Mouse (Mus musculus) intestine, embryonic 14.5 days (tissue): ENCODE data around the gene Gskip. TPM values are rescaled to one million over a fixed set of nuclear protein-coding genes. Genes with fewer than 3 reads are reported as not detected.

Experiments used
- ATAC-seq: fragments of 200-750 bp; cut with Nextera tagmentation; replicated peaks from 2 replicates; pipeline ENCODE4 v1.8.0; 2017; ENCODE audit warnings: low read depth, moderate number of reproducible peaks, moderate TSS enrichment, moderate library complexity; ENCODE audit not compliant: low FRiP score, low TSS enrichment
- DNase-seq: peaks from one replicate; pipeline ENCODE4 v3.0.0-alpha.2; 2018; ENCODE audit warnings: low spot score
- H3K27ac ChIP-seq: fragments of 300-500 bp; sonication (generic); 2 replicates; pipeline ENCODE4 v1.5.1; 2014; ENCODE audit warnings: low read depth, mild to moderate bottlenecking, control low read depth
- H3K27me3 ChIP-seq: fragments of 300-500 bp; sonication (generic); replicated peaks from 2 replicates; pipeline ENCODE4 v1.6.1; 2014; ENCODE audit warnings: low read length, control low read depth; ENCODE audit not compliant: control insufficient read depth, insufficient read depth
- H3K36me3 ChIP-seq: fragments of 300-500 bp; sonication (generic); 2 replicates; pipeline ENCODE4 v1.6.1; 2014; ENCODE audit warnings: low read length, control low read depth; ENCODE audit not compliant: control insufficient read depth, insufficient read depth
- H3K4me1 ChIP-seq: fragments of 300-500 bp; sonication (generic); replicated peaks from 2 replicates; pipeline ENCODE4 v1.6.1; 2014; ENCODE audit warnings: low read length, control low read depth, mixed read lengths; ENCODE audit not compliant: control insufficient read depth, insufficient read depth
- H3K4me2 ChIP-seq: fragments of 300-500 bp; sonication (generic); 2 replicates; pipeline ENCODE4 v1.6.1; 2014; ENCODE audit warnings: low read length
- H3K4me3 ChIP-seq: fragments of 300-500 bp; sonication (generic); 2 replicates; pipeline ENCODE4 v1.5.1; 2014; ENCODE audit warnings: low read depth, low read length, control low read depth, mixed read lengths
- H3K9ac ChIP-seq: fragments of 300-500 bp; sonication (generic); 2 replicates; pipeline ENCODE4 v1.6.1; 2014; ENCODE audit warnings: mild to moderate bottlenecking, low read length
- H3K9me3 ChIP-seq: fragments of 300-500 bp; sonication (generic); 2 replicates; pipeline ENCODE4 v1.6.1; 2016; ENCODE audit warnings: low read length, control low read depth; ENCODE audit not compliant: control insufficient read depth
- WGBS: fragments of 180-500 bp; shearing (Covaris S2); extraction: QIAGEN DNeasy Blood & Tissue Kit; methylation state at CpG from one replicate; pipeline ENCODE4 v1.1.7; 2014; 5-methylcytosine and 5-hydroxymethylcytosine counted together
- polyA plus RNA-seq: library from polyadenylated mRNA; unstranded; fragments of >200 nt; fragmentation: Nextera tagmentation; extraction: Ambion mirVana; gene quantifications from 2 replicates; pipeline ENCODE4 v1.2.1, GENCODE M21; 2014

Gskip gene
- polyA plus RNA-seq, 1 experiment from 2014 or later, result 29.7 TPM

DNA sequence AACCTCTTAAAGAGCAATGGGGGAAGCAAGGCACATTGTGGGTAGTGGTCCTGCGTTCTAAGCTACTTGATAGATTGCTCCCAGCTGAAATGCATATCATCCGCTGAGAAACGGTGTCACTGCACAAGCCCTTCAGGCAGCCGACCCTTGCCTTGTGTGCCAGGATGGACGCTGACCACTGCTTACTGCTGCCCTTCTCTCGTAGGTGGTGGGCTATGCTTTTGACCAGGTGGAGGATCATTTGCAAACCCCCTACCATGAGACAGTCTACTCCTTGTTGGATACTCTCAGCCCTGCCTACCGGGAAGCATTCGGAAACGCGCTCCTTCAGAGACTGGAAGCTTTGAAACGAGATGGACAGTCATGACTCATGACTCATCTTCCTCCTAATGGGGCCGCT, 15.8 kb downstream of the Gskip start:
- Histone ChIP-seq H3K27ac (no peak overlapping the region), H3K36me3 (peaks cover 27% of the 10 kb centered on the region), H3K4me2 (no peak overlapping the region), H3K4me3 (no peak overlapping the region), H3K9me3 (no peaks in the 10 kb centered on the region), H3K9ac (no peak overlapping the region), H3K27me3 (no peaks in the 10 kb centered on the region), H3K4me1 (no peaks in the 10 kb centered on the region)
- DNase-seq (no peak), ATAC-seq (no peak)
- 95% methylated on average over 12 of the region's 12 CpGs for WGBS

- peak; percentile 88 for DNase-seq
- Histone ChIP-seq H3K27ac (no peak within 1 kb of the TSS), H3K4me2 (peak within 1 kb of the TSS; percentile 43), H3K9me3 (no peaks in the 10 kb centered on the region), H3K36me3 (peaks cover 12% of the 10 kb centered on the region), H3K4me3 (no peak within 1 kb of the TSS), H3K27me3 (no peaks in the 10 kb centered on the region), H3K9ac (no peak within 1 kb of the TSS), H3K4me1 (no peaks in the 10 kb centered on the region)
- ATAC-seq, result peak; percentile 91
- WGBS, result 12% methylated on average over 22 of the region's 22 CpGs
Measured at GRCm38 (mm10) chr12:105705799-105706487, 21.3 kb downstream of the Gskip start, which contains the start of gene Ak7. TSS of gene Ak7 (plus strand) at chr12:105705976.

DNA sequence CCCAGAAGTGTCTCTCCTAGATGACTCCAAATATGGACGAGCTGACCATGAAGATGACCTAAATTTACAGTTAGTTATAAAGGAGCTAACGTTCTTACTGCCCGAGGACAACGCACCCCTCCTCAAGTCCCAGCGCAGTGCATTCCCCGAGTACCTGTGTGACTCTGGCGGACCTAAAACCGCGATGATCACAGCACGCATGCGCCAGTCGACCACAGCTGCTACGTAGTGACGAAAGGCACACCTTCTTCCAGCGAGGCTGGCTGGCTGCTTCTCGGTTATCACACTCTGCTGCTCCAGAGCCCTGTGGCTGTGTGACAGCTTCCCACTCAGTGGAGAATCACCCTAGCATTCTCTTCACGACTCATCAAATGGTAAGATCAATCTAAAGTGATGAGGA, 34.0 kb downstream of the Gskip start:
- no peaks in the 10 kb centered on the region for H3K27me3 ChIP-seq
- no peaks in the 10 kb centered on the region for H3K9me3 ChIP-seq
- WGBS, result 57% methylated on average over 17 of the region's 17 CpGs
- DNase-seq (no peak), ATAC-seq (no peak)
- H3K4me3 ChIP-seq, result no peak overlapping the region
- H3K4me1 ChIP-seq, result no peaks in the 10 kb centered on the region
- H3K27ac ChIP-seq, result no peak overlapping the region
- H3K9ac ChIP-seq, result no peak overlapping the region
- no peaks in the 10 kb centered on the region for H3K36me3 ChIP-seq
- 0 out of 2 replicates have a peak overlapping the region, but pooled peaks have one; percentile 1 for H3K4me2 ChIP-seq

- ATAC-seq, result no peak
- H3K27ac ChIP-seq, result no peak overlapping the region
- no peaks in the 10 kb centered on the region for H3K27me3 ChIP-seq
- H3K4me1 ChIP-seq, result no peaks in the 10 kb centered on the region
- H3K4me2 ChIP-seq, result no peak overlapping the region
- no peak overlapping the region for H3K9ac ChIP-seq
- no peak for DNase-seq
- no peak overlapping the region for H3K4me3 ChIP-seq
- no peaks in the 10 kb centered on the region for H3K9me3 ChIP-seq
- 79% methylated on average over 3 of the region's 3 CpGs for WGBS
- H3K36me3 ChIP-seq, result no peaks in the 10 kb centered on the region
Measured at GRCm38 (mm10) chr12:105720196-105720595, 35.6 kb downstream of the Gskip start.

- Histone ChIP-seq H3K27ac (no peak overlapping the region), H3K4me2 (no peak overlapping the region), H3K36me3 (no peaks in the 10 kb centered on the region), H3K4me1 (no peaks in the 10 kb centered on the region), H3K27me3 (no peaks in the 10 kb centered on the region), H3K4me3 (no peak overlapping the region), H3K9ac (no peak overlapping the region), H3K9me3 (no peaks in the 10 kb centered on the region)
- DNase-seq (no peak), ATAC-seq (no peak)
- WGBS, result 67% methylated on average over 14 of the region's 14 CpGs
Measured at GRCm38 (mm10) chr12:105721452-105722132, 37.0 kb downstream of the Gskip start.

DNA sequence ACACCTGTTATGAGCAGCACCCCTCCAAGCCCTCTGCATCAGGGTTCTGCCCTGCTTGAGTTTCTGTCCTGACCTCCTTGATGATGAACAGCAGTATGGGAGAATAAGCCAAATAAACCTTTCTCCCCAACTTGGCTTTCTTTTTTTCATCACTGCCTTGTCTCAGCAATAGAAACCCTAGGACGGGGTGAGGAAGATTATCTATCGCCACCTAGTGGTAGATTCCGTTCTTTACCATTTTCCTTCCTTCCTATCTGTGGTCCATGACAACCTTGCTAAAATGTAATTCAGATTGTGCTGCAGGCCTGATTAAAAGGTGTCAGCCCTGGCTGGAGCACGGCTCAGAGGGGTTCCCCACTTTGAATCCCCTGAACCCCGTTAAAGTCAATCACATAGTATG, 38.0 kb downstream of the Gskip start:
- 2% methylated on average over 5 of the region's 5 CpGs for WGBS
- H3K4me1 ChIP-seq, result no peaks in the 10 kb centered on the region
- H3K4me2 ChIP-seq, result no peak overlapping the region
- no peak overlapping the region for H3K9ac ChIP-seq
- H3K9me3 ChIP-seq, result no peaks in the 10 kb centered on the region
- DNase-seq, result no peak
- no peak overlapping the region for H3K4me3 ChIP-seq
- no peaks in the 10 kb centered on the region for H3K36me3 ChIP-seq
- H3K27me3 ChIP-seq, result no peaks in the 10 kb centered on the region
- no peak overlapping the region for H3K27ac ChIP-seq
- ATAC-seq, result peak; percentile 48; the same call in 1 of the 2 replicates

- no peak for DNase-seq
- H3K4me3 ChIP-seq, result no peak overlapping the region
- H3K9me3 ChIP-seq, result no peaks in the 10 kb centered on the region
- no peak for ATAC-seq
- no peaks in the 10 kb centered on the region for H3K4me1 ChIP-seq
- no peaks in the 10 kb centered on the region for H3K36me3 ChIP-seq
- 55% methylated on average over 1 of the region's 1 CpGs for WGBS
- H3K9ac ChIP-seq, result no peak overlapping the region
- H3K27me3 ChIP-seq, result no peaks in the 10 kb centered on the region
- H3K27ac ChIP-seq, result no peak overlapping the region
- H3K4me2 ChIP-seq, result no peak overlapping the region
Measured at GRCm38 (mm10) chr12:105724616-105725015, 40.0 kb downstream of the Gskip start.

GRCm38 (mm10) chr12:105725736-105726135, 41.1 kb downstream of the Gskip start:
- Histone ChIP-seq H3K27me3 (no peaks in the 10 kb centered on the region), H3K9me3 (no peaks in the 10 kb centered on the region), H3K4me1 (no peaks in the 10 kb centered on the region), H3K9ac (no peak overlapping the region), H3K36me3 (no peaks in the 10 kb centered on the region), H3K4me2 (no peak overlapping the region), H3K4me3 (no peak overlapping the region), H3K27ac (no peak overlapping the region)
- DNase-seq (no peak), ATAC-seq (no peak)
- WGBS, result 79% methylated on average over 13 of the region's 13 CpGs

- Histone ChIP-seq H3K27me3 (no peaks in the 10 kb centered on the region), H3K4me1 (no peaks in the 10 kb centered on the region), H3K4me2 (no peak overlapping the region), H3K27ac (no peak overlapping the region), H3K9ac (no peak overlapping the region), H3K36me3 (no peaks in the 10 kb centered on the region), H3K9me3 (no peaks in the 10 kb centered on the region), H3K4me3 (no peak overlapping the region)
- ATAC-seq (no peak), DNase-seq (no peak)
- 85% methylated on average over 3 of the region's 3 CpGs for WGBS
Measured at GRCm38 (mm10) chr12:105727268-105727667, 42.6 kb downstream of the Gskip start.
